Mouse (Mus musculus): Measurements from ENCODE around the gene Tsga10ip.
"Not testable (repeated sequence)": the region's sequence is repeated elsewhere in the genome, so short reads cannot be mapped to it uniquely, and the experiment has no call there.

Tsga10ip gene

DNA sequence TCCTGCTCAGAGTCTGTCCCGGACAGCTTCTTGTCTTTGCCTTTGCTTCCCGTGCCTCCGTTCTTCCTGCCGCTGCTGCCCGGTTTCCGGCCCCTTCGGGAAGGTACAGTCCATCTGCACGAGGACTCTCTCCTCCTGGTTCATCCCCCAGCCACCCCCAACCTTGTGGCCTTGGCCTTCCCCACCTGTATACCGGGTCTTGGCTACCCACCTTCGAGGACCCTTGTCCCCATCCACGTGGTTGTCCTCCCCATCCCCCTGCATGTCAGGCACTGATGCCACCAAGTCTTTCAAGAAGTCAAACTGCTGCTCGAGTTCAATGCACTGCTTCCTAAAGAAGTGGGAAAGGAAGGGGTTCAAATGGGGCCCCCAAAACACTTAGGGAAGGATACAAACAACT lies 21.2 kb upstream of the Tsga10ip start:
- DNase-seq = no peak

DNA sequence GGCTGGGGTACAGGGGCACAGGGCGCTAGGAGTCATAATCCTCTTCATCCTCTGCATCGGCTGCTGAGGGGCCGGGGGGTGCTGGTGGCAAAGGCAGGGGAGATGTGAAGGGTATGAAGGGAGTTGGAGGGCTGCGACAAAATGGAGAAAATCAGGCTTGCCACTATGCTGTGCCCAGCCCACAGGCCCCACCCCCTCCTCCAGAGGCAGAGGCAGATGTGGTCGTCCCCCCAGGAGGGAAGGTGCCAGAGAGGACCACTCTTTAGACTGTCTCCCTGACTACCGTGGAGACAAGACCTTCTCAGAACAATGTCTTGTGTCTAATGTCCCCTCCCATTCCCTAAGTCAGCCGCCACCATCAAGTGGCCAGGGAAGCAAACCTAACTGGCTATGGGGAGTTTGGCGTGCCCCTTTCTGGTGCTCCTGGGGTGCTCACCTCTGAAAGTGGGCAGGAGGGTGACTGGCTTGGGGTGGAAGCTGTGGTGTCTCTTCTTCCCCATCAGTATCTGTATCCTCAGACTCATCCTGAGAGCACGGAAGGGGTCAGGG lies 20.6 kb upstream of the Tsga10ip start:
- no peak for DNase-seq

DNA sequence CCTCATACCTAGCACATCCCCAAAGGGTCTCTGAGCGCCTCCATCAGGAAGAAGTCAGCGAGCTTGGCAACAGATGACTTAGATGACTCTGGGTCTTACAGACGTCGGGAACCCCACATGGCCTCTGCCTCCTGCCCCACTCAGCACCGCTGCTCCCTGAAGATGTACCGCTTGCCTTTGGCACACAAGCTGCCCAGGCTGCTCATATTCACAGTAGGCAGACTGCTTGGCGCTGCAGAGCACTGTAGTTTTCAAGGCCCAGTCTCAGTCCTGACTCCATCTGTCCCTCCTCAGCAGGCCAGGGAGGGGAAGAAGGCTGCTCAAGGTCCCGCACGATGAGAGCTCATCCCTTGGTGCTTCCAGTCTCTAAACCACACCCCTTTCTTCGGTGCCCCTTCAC lies 19.9 kb upstream of the Tsga10ip start:
- DNase-seq = no peak

DNA sequence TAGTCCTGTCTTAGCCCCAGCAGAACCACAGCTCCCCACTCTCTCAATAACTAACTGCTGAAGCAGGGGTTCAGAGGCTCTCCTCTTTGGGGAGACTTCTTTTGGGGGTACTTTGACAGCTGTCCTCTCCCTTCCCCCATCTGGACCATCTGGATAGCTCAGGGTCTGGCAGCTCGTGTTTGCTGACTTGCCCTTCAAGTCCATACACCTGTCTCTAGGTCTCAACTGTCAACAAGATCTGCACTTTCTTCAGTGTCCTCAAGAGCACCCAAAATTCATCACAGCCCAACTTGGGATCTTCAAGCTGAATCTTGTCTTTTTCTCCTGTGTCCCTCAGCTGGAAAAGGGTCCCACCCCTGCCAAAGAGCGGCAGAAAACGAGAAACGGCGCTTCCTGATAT lies 19.5 kb upstream of the Tsga10ip start:
- DNase-seq = no peak

DNA sequence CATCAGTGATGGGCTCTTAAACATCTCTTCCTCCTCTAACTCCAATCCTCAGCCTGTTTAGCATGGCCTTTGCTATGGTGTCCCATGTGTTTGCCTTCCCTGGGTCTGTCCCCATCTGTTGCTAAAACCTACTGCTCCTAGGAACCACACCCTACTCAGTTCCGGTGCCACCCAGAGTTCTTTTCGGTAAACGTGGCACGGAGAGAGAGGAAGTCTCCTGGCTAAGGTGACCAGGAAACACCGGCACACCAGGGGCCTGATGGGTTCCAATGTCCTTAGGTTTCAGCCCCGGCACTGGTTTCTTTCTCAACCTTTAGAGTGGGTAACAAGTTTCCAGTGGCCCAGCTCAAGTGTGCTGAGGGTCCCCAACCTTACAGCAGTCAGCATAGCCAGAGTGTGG lies 18.3 kb upstream of the Tsga10ip start:
- no peak for DNase-seq

DNA sequence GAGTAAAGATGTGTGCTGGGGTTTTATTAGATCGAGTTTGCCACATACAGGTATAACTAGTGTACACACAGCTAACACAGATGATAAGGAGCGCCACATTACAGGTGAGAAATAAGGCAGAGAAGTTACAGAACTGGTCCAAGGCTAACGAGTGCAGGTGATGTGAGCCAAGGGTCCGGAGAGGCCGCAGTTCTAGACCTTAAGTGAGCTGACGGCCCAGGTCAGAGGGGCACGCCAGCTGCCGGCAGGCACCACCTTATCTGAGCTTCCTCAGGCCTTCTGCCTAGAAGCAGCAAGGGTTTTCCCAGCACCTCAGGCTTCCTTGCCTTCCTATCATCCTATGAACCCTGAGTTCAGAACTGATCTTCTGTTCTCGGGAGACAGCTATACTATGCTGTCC lies 17.3 kb upstream of the Tsga10ip start:
- DNase-seq = no peak

DNA sequence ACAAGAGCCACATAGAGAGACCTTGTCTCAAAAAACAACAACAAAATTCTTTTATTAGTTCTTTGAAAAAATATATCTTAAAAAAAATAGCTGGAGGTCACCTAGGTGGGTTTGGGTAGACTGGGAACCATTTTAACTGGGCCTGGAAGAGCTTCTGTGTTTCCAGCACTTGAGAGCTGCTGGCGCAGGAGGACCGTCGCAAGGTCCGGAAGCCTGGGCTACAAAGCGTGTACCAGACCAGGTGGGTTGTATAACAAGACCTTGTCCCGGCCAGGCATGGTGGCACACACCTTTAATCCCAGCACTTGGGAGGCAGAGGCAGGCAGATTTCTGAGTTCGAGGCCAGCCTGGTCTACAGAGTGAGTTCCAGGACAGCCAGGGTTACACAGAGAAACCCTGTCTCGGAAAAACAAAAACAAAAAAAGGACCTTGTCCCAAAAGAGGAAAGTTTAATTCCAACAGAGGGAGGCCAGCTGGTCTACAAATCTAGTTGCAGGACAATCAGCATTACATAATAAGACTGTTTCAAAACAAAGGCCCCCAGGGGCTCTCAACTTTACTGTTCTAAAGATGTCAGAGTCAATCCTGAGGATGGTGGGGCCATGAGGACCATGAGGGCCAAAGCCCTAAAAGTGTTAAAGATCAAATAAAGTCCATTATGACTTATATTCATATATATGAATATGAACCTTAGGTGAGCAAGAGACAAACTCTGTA lies 16.6 kb upstream of the Tsga10ip start:
- DNase-seq = no peak

DNA sequence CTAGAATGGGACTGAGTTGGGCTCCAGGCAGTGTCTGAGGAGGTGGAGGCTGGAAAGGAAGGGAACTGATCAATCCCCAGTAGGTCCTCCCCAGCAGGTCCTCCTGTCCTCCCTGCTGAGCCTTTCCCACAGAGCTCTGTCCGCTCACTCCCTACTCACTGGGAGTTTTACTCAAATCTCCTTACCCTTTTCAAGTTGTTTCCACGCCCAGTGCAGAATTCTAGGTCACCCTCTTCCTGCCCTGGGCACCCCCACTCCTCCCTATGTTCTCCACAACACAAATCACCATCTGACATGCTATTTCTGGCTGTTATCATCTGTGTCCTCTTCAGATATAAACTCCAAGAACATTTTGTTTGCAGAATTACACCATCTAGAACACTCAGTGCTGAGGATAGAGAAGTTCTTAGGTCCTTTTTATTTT lies 12.2 kb upstream of the Tsga10ip start:
- DNase-seq = peak in 1 of 2 experiments; percentile 72

DNA sequence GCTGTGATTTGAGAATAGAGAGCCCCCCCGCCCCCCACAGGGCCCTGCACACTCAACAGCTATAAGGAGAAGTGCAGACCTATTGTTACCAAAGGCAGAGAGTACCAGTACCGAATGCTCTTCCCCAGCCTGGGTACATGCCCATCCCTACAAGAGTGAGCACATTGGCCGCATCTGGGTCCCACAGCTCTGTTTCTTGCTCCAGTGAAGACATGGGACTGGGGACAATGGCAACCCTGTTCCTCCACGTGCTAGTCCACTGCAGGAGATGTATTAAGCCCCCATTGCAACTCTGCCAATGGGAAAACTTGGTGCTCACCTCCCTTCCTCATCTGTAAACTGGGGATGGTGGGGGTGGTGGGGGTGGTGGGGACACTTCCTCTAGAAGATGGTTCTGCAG lies 11.5 kb upstream of the Tsga10ip start:
- DNase-seq = no peak

DNA sequence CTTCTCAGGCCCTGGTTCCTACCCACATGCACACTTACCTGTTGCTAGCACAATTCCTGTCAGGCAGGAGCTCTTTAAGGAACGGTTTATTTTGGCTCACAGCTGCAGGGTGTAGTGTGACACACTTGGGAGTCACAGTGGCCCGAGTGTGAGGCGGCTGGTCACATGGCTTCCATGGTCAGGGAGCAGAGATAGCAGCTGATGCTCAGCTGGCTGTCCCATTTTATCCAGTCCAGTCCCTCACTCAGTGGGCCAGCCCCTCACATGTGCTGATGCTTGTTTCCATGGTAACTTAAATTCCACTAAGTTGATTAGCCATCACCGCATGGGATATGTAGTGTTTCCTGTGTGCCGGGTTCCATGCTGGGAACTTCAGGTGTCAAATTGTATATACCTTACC lies 9.6 kb upstream of the Tsga10ip start:
- peak in 1 of 2 experiments; percentile 43 for DNase-seq

DNA sequence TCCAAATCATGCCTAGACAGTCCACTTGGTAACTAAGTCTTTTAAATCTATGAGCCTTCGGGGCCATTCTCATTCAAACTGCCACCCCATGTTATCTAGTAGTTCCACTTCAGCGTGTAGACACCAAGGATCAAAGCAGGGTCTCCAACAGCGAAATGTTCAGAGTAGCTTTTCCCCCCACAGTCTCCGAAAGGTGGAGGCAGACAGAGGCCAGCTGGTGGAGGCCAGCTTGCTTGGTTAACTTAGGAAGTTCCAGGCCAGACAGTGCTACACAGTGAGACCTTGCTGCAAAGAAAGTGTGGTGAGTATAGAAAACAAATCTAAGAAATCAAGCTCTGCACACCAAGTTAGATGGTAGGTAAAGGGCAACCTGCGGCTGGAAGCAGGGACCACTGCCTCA lies 8.3 kb upstream of the Tsga10ip start:
- DNase-seq = no peak

DNA sequence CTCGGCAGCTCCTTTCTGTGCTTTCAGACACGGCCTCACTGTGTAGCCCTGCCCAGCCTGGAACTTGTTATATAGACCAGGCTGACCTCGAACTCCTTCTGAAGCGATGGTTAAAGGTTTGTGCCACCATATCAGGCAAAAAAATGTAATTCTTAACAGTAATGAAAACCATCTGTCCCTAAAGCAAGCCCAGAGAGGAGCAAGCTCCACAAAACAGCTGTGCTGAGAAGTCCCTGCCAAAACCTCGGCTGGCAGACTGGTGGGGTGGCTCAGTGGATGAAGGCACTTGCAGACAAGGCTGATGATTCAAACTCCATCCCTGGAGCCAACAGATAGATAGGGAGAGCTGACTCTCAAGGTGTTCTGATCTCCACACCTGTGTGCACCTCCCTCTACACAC lies 6.7 kb upstream of the Tsga10ip start:
- no peak for DNase-seq

DNA sequence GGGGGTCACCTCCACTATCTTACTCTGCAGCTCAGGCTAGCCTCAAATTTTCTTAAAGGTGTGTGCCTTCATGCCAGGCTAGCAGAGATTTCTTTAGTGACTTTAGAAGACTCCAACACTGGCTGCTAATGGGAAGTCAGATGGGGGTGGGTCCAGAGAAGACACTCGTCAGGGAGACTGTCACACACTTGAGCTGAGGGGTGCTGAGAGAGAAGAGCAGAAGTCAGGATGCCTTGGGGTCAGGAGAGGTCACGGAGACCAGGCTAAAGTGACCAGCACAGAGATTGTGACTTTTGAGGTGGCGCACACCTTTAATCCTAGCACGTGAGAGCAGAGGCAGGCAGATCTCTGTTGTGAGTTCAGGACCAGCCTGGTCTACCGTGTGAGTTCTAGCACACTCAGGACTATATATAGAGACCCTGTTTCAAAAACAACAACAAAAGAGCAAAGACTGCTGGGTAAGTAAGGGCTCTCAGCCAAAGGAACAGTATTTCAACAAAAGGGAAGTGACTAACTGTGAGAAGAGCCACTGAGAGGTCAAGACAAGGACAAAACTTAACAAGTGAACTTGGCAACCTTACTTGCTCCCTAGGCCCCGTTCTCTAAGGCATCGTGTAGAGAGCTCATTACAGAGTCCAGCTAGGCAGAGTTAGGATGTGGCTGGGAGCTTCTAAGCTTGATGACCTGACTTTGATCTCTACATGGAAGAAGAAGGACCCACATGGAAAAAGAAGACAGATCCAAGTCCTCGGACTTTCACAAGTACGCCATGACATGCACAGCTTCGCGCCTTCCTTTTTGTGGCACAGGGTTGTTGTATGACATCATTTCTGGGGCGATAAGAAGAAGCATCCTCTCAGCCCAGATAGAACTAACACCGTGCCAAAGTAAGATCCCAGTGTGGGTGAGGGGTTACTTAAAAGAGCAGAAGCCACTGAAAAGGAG lies 6.0 kb upstream of the Tsga10ip start:
- peak; percentile 43 to 71 for DNase-seq

DNA sequence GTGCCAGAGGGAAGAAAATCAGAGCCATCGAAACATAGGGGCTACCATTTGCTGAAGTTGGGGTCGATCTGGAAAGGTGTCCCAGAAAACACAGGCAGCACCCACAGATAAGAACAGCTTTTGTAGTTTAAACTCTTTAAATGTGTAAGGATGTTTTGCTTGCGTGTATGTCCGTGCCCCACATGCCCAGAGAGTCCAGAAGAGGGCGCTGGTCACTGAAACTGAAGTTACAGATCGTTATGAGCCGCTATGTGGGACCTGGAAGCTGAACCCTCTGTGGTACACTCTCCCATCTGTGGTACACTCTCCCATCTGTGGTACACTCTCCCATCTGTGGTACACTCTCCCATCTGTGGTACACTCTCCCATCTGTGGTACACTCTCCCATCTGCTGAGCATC lies 4.8 kb upstream of the Tsga10ip start:
- DNase-seq = peak; percentile 71 to 81

DNA sequence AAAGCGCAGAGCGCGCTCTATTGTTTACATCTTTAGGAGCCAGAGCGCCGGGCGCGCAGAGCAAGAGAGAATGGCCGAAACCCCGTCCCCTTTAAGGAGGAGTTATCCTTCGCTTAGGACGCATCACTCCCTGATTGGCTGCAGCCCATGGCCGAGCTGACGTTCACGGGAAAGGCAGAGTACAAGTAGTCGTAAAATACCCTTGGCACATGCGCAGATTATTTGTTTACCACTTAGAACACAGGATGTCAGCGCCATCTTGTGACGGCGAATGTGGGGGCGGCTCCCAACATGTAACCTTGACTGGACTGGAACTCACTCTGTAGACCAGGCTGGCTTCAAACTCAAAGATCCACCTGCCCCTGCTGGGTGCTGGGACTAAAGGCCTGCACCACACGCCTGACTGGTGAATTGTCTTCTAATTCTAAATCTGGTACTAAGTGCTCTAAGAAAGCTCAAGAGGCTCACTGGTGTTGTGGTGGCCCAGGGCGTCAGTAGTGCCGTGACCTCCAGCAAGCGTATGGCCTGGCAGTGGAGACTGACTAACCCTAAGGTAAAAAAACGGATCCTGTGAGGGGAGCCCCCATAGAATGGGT lies 4.3 kb upstream of the Tsga10ip start:
- peak; percentile 51 to 54 for DNase-seq

DNA sequence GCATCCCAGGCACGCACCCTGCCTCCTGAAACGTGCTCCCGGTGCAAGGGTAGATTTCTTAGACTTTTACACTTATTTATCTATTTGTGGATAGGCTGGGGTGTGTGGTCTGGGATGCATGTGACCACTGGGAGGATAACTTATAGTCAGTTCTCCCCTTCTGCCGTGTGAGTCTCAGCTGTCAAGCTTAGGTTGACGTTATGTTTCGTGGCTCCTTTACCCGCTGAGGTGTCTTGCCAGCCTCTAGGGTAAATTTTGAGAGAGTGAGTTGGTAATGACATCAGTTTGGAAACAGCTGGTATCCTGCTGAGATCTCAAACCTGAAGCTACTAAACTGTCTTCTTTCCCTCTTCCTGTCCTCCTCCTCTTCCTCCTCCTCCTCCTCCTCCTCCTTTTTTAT lies 3.6 kb upstream of the Tsga10ip start:
- no peak for DNase-seq

DNA sequence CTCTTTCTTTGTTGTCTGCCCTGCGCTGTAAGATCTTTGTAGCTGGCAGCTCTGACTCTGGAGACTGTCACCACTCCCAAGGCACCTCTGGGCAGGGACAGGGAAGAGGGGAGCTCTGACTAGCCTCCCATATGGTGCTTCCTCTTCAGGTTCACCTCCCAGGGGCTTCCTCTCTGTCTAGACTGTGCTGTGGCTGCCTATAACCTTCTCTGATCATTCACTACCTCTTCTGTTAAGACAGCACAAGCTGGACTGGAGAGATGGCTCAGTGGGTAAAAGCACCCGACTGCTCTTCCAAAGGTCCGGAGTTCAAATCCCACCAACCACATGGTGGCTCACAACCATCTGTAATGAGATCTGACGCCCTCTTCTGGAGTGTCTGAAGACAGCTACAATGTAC lies 1.3 kb downstream of the Tsga10ip start:
- DNase-seq = not testable (repeated sequence)

DNA sequence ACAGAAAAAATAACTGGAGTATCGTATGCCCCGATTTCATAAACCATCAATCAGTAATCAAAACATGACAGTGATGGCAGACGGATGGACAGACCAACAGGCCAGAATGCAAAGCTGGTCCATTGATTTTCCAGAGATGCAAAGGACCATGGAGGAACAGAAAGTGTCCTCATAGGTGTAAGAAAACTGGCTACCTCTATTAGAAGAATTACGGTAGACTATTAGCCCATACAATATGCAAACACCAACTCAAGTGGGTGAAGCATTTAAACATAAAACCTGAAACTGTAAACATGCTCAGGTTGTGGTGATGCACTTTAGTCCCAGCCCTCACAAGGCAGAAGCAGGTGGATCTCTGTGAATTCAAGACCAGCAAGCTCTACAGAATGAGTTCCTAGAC lies 7.0 kb downstream of the Tsga10ip start:
- DNase-seq = no peak

DNA sequence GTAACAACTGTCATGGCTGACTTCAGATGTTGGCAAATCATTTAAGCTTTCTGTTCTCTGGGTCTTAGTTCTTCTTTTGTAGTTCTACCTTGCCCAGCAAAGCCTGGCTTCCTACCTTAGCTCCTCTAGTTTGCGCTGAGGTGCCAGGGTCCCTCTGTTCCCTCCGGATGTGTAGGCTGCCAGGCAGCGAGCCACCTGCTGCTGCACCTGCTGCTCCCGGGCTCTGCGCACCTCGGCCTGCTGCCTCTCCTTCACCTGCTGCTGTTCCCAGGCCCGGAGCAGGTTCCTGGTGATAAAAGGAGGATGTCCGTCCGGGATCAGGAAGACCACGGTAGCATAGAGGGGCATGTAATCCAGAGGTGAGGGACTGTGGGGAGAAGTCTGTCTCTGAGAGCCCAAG lies 8.2 kb downstream of the Tsga10ip start:
- DNase-seq = no peak

DNA sequence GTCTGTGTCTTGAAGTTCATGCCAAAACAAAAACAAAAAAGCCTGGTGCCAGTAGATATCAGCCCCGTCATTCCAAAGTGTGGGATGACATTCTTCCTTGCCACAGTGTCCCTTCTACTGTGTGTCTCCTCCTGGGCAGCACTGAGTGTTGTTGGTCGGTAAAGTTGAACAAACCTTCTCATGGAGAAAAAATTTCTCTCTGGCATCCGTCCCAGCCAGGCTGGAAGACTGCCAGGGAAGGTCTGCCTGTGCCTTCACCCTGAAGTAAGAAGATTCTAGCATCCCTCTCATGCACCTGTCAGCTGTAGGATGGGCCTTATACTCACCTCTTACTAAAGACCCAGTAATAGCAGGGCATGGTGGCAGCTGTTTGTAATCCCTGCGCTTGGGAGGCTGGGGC lies 9.4 kb downstream of the Tsga10ip start:
- DNase-seq = peak; percentile 71 to 87

DNA sequence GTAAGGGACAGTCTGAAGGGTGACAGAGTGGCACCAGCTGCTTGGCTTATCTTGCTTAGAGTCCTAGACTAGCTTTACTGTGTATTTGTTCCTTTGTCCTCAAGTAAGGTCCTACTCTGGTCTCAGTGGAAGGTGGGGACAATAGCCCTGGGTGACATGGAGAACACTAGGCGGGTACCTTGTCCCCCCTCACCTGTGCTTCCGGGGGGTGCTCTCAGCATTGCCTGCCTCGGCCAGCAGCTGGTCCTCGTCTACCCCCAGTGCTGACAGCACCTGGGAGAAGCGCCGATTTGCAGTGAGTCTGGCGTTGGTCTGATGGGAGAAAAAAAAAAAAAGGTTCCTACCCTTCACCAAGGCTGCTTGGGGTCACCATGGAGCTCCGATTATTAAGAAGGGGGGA lies 11.9 kb downstream of the Tsga10ip start:
- no peak for DNase-seq

DNA sequence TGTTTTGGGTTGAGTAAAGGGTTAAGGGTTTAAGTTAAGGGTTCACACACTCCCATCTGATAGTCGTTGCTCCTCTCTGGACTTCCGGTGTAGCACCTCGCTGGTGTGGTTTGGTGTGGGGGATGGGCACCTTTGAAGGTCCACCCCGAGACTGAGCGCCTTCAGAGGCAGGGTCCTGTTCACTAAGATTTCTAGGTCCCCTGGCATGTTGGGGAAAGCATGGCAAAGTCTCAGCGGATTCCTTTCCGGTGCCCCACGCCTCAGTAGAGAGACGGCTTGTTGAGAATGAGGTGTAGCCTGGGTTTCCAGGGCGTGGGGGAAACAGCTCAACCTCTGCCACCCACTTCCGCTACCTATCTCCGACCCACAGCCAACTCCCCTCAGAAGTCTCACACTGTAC lies 12.7 kb downstream of the Tsga10ip start:
- DNase-seq = peak in 1 of 2 experiments; percentile 46

DNA sequence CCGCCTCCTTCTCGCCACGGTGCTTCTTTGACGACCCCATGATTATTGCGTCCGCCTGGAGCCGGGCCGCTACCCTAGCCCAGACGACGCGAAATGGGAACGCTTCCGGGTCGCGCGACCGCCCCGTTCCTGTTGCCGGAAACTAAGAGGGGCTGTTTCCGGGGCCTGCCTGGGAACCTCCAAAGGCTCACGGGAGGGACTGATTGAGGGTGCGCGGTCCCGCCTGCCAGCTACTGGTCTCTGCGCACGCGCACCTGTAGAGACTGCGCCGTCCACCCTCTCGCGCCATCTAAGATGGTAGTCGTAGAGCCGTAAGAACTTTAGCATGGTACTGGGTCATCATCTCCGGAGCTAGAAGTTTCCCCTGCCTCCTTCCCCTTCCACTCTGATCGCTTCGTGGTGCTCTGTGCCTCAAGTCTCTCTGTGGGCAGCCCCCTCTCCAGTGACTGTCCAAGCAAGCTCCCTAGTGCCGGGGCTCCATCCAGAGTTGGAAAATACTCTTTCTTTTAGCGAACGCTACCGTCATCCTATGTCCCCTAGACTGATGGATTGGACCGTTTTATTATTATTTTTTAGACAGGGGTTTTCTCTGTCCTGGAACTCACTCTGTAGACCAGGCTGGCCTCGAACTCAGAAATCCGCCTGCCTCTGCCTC lies 13.6 kb downstream of the Tsga10ip start, which contains the start of gene Sart1:
Sart1 (minus strand) TSS at position 116 of the 655 bp plus-strand sequence.
- DNase-seq = peak; percentile 97 to 98

Data from kidney, postnatal 36 days (tissue).